In genomic region chr1:184034741-184035181, GRCm38 (mm10) we compare ENCODE assay signal across 8 mouse cellular contexts. TPM values are rescaled to one million over a fixed set of nuclear protein-coding genes. Genes with fewer than 3 reads are reported as not detected.
A peak's percentile ranks its signal among the peaks of the same experiment; 100 is the strongest.
DNase-seq lines count a peak whose midpoint lies in the region; ATAC-seq and TF ChIP-seq lines count a peak whose summit lies in the region.

No protein-coding gene starts in this region.

- peak overlapping the region; percentile 70 for H3K9ac ChIP-seq in embryonic facial prominence, embryonic 13.5 days
- peak overlapping the region; percentile 61 for H3K9ac ChIP-seq in liver, embryonic 11.5 days (ENCODE audit: low read depth, low read length)

- no peak for ATAC-seq in embryonic facial prominence, embryonic 13.5 days (ENCODE audit: insufficient number of reproducible peaks, insufficient read depth, low FRiP score, low TSS enrichment, low read depth)
- ATAC-seq in liver, embryonic 11.5 days (replicated peaks; ENCODE audit: low FRiP score): no peak

- peak; percentile 20 for DNase-seq in ovary, postnatal 36 days (ENCODE audit: low spot score)
- DNase-seq in ovary, postnatal 14 days (ENCODE audit: low spot score): no peak
- DNase-seq in hindlimb bud, embryonic 11.5 days (ENCODE audit: extremely low spot score, low read depth, low spot score): peak; percentile 42
- peak; percentile 59 for DNase-seq in liver, embryonic 11.5 days (ENCODE audit: low spot score)
- DNase-seq in gastrocnemius, postnatal 25 days: no peak

- no peaks in the 10 kb centered on the region; the same call in 1 of the 2 replicates for H3K4me1 ChIP-seq in bone marrow, adult 2 months (ENCODE audit: control insufficient read depth, insufficient read depth, low read length)
- H3K4me1 ChIP-seq in embryonic facial prominence, embryonic 13.5 days: peaks cover 15% of the 10 kb centered on the region
- peaks cover 4% of the 10 kb centered on the region; the same call in 1 of the 2 replicates for H3K4me1 ChIP-seq in liver, embryonic 11.5 days (replicated peaks; ENCODE audit: control insufficient read depth, insufficient read depth, low read length)
- H3K4me1 ChIP-seq in olfactory bulb, adult 2 months (ENCODE audit: control insufficient read depth, insufficient read depth, low read length): peaks cover 12% of the 10 kb centered on the region

- no peaks in the 10 kb centered on the region for H3K9me3 ChIP-seq in embryonic facial prominence, embryonic 13.5 days
- no peaks in the 10 kb centered on the region for H3K9me3 ChIP-seq in liver, embryonic 11.5 days (ENCODE audit: control insufficient read depth, low read length)

- H3K27me3 ChIP-seq in embryonic facial prominence, embryonic 13.5 days: peaks cover 9% of the 10 kb centered on the region; the same call in 1 of the 2 replicates
- no peaks in the 10 kb centered on the region for H3K27me3 ChIP-seq in liver, embryonic 11.5 days (replicated peaks; ENCODE audit: control insufficient read depth, insufficient read depth, low read length)

- TF ChIP-seq CTCF in bone marrow, adult 2 months (IDR thresholded peaks at IDR 0.05; ENCODE audit: control insufficient read depth, insufficient read depth, low read length): no peak
- no peak for TF ChIP-seq CTCF in olfactory bulb, adult 2 months (IDR thresholded peaks at IDR 0.05; ENCODE audit: insufficient read depth, low read depth, low read length)

- TF ChIP-seq POLR2A in bone marrow, adult 2 months (IDR thresholded peaks at IDR 0.05; ENCODE audit: borderline replicate concordance, control insufficient read depth, low read depth, low read length): no peak
- TF ChIP-seq POLR2A in olfactory bulb, adult 2 months (IDR thresholded peaks at IDR 0.05; ENCODE audit: insufficient read depth, low read depth, low read length): no peak

- 0 out of 2 replicates have a peak, but pooled peaks cover 9% of the 10 kb centered on the region for H3K36me3 ChIP-seq in embryonic facial prominence, embryonic 13.5 days
- H3K36me3 ChIP-seq in liver, embryonic 11.5 days (ENCODE audit: control insufficient read depth, insufficient read depth, low read length): peaks cover 3% of the 10 kb centered on the region

- WGBS in bone marrow, adult 2 months: under 1% methylated on average over 12 of the region's 12 CpGs
- under 1% methylated on average over 12 of the region's 12 CpGs for WGBS in embryonic facial prominence, embryonic 13.5 days
- 2% methylated on average over 12 of the region's 12 CpGs for WGBS in liver, embryonic 11.5 days
- WGBS in olfactory bulb, adult 2 months: 1% methylated on average over 12 of the region's 12 CpGs

- H3K4me3 ChIP-seq in bone marrow, adult 2 months (replicated peaks; ENCODE audit: control insufficient read depth, low read depth, low read length): peak overlapping the region; percentile 85
- peak overlapping the region; percentile 71 for H3K4me3 ChIP-seq in embryonic facial prominence, embryonic 13.5 days
- peak overlapping the region; percentile 60 for H3K4me3 ChIP-seq in liver, embryonic 11.5 days (ENCODE audit: low read depth, low read length)
- H3K4me3 ChIP-seq in olfactory bulb, adult 2 months (ENCODE audit: insufficient read depth, low read depth, low read length): peak overlapping the region; percentile 73

- no peak overlapping the region for H3K27ac ChIP-seq in bone marrow, adult 2 months (ENCODE audit: control insufficient read depth, insufficient read depth, low read depth, low read length, poor library complexity)
- H3K27ac ChIP-seq in embryonic facial prominence, embryonic 13.5 days: peak overlapping the region; percentile 93
- H3K27ac ChIP-seq in liver, embryonic 11.5 days (ENCODE audit: low read depth, low read length): no peak overlapping the region
- peak overlapping the region; percentile 50 for H3K27ac ChIP-seq in olfactory bulb, adult 2 months (ENCODE audit: insufficient read depth, low read depth, low read length)

- peak overlapping the region; percentile 80 for H3K4me2 ChIP-seq in embryonic facial prominence, embryonic 13.5 days
- peak overlapping the region; percentile 91 for H3K4me2 ChIP-seq in liver, embryonic 11.5 days

RNA-seq across cellular contexts. Expression of gene 1700056E22Rik, which starts 0.7 kb away (rescaled TPM):
- polyA plus RNA-seq in bone marrow, adult 2 months (2011; ENCODE audit: insufficient read depth, insufficient read length, low replicate concordance, missing spikeins): not detected in 2 replicates
- 1.1 and 1.5 TPM in 2 replicates for polyA plus RNA-seq in embryonic facial prominence, embryonic 13.5 days (2015; fragmentation: Nextera tagmentation; extraction: Ambion mirVana)
- polyA plus RNA-seq in liver, embryonic 11.5 days (2014; fragmentation: Nextera tagmentation; extraction: Ambion mirVana): 0.70 and 0.95 TPM in 2 replicates
- not detected in 2 replicates for polyA plus RNA-seq in olfactory bulb, adult 2 months (2012; ENCODE audit: insufficient read depth, insufficient read length, low replicate concordance, missing spikeins)
- 1 to 10 TPM in 1 of 2 experiments, under 1 TPM in 1; 0.96 to 1.3 TPM for total RNA-seq in gastrocnemius, postnatal 25 days (2021)

RNA-seq across cellular contexts. Expression of gene Dusp10, which starts 21.7 kb away (rescaled TPM):
- 3.5 and 7.9 TPM in 2 replicates for polyA plus RNA-seq in bone marrow, adult 2 months (2011; ENCODE audit: insufficient read depth, insufficient read length, low replicate concordance, missing spikeins)
- 13.1 and 14.1 TPM in 2 replicates for polyA plus RNA-seq in embryonic facial prominence, embryonic 13.5 days (2015; fragmentation: Nextera tagmentation; extraction: Ambion mirVana)
- polyA plus RNA-seq in liver, embryonic 11.5 days (2014; fragmentation: Nextera tagmentation; extraction: Ambion mirVana): 5.4 and 6.1 TPM in 2 replicates
- polyA plus RNA-seq in olfactory bulb, adult 2 months (2012; ENCODE audit: insufficient read depth, insufficient read length, low replicate concordance, missing spikeins): not detected in 2 replicates
- total RNA-seq in gastrocnemius, postnatal 25 days (2021): 10 to 100 TPM; 20.2 to 32.6 TPM

Comparison
In these comparisons a context has a peak if more than half of its experiments do, and no peak if none do; other contexts are left out.
1. DNase-seq: peak in ovary, postnatal 36 days (single experiment), hindlimb bud, embryonic 11.5 days (single experiment) and liver, embryonic 11.5 days (single experiment); none in ovary, postnatal 14 days (single experiment) and gastrocnemius, postnatal 25 days (single experiment).
2. H3K27ac ChIP-seq: peak in embryonic facial prominence, embryonic 13.5 days (single experiment) and olfactory bulb, adult 2 months (single experiment); none in bone marrow, adult 2 months (single experiment) and liver, embryonic 11.5 days (single experiment).
3. Peak in every context shown above with its lines, with median percentiles within 50 percentile points of each other: H3K4me3 ChIP-seq.